Mouse (Mus musculus): ENCODE measurements at regions not wholly inside any gene's neighbourhood (a gene's known extent, or its start where the extent isn't known, plus 50 kb on each side); places are given as distances from the start of the nearest gene placed in this dataset.

GRCm38 (mm10) chr15:62513462-62513861 is 1331.5 kb downstream of the Gsdmc2 start:
- TF ChIP-seq CTCF (IDR thresholded peaks at IDR 0.05; ENCODE audit: control insufficient read depth, insufficient read depth, insufficient replicate concordance, low read depth, low read length) (no peak), POLR2A (IDR thresholded peaks at IDR 0.05; ENCODE audit: control insufficient read depth, low read depth, low read length) (no peak)
- no peaks in the 10 kb centered on the region for H3K27me3 ChIP-seq (ENCODE audit: control insufficient read depth, insufficient read depth, low read length)
- no peak overlapping the region for H3K4me3 ChIP-seq (ENCODE audit: control insufficient read depth, low read depth, low read length)
- H3K4me1 ChIP-seq (ENCODE audit: control insufficient read depth, insufficient read depth, low read length) = no peaks in the 10 kb centered on the region
- H3K36me3 ChIP-seq (ENCODE audit: control insufficient read depth, insufficient read depth, low read length) = no peaks in the 10 kb centered on the region
- H3K27ac ChIP-seq (ENCODE audit: control insufficient read depth, insufficient read depth, low read depth, low read length) = no peak overlapping the region

- H3K36me3 ChIP-seq (ENCODE audit: control insufficient read depth, insufficient read depth, low read length) = no peaks in the 10 kb centered on the region
- no peak overlapping the region for H3K4me3 ChIP-seq (ENCODE audit: control insufficient read depth, low read depth, low read length)
- no peaks in the 10 kb centered on the region for H3K4me1 ChIP-seq (ENCODE audit: control insufficient read depth, insufficient read depth, low read length)
- no peaks in the 10 kb centered on the region for H3K27me3 ChIP-seq (ENCODE audit: control insufficient read depth, insufficient read depth, low read length)
- TF ChIP-seq POLR2A (IDR thresholded peaks at IDR 0.05; ENCODE audit: control insufficient read depth, low read depth, low read length) = no peak
- no peak for TF ChIP-seq CTCF (IDR thresholded peaks at IDR 0.05; ENCODE audit: control insufficient read depth, insufficient read depth, insufficient replicate concordance, low read depth, low read length)
- H3K27ac ChIP-seq (ENCODE audit: control insufficient read depth, insufficient read depth, low read depth, low read length) = no peak overlapping the region
These were observed 1333.5 kb downstream of the Gsdmc2 start for GRCm38 (mm10) chr15:62511461-62511860.

DNA sequence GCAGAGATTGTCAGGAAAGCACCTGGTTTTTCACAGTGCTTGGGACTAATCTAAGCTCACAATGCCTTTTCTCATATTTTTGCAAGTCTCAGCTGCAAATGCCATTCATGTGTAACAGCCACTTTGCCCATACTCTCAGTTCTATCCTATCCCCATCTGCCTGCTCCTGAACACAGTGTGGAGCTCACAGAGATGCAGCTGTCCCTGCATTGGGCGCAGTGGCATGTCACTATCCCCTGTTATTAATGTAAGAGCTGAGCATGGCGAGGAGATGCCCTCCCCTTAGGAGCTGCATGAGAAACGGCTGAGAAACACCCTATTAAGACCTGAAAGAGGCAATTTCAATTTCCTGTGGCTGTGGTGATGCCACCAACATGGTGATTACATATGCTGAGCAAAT is 1341.1 kb downstream of the Gsdmc2 start:
- Histone ChIP-seq H3K27me3 (ENCODE audit: control insufficient read depth, insufficient read depth, low read length) (no peaks in the 10 kb centered on the region), H3K27ac (ENCODE audit: control insufficient read depth, insufficient read depth, low read depth, low read length) (no peak overlapping the region), H3K36me3 (ENCODE audit: control insufficient read depth, insufficient read depth, low read length) (no peaks in the 10 kb centered on the region), H3K4me3 (ENCODE audit: control insufficient read depth, low read depth, low read length) (no peak overlapping the region), H3K4me1 (ENCODE audit: control insufficient read depth, insufficient read depth, low read length) (no peaks in the 10 kb centered on the region)
- TF ChIP-seq POLR2A (IDR thresholded peaks at IDR 0.05; ENCODE audit: control insufficient read depth, low read depth, low read length) = no peak
- no peak for TF ChIP-seq CTCF (IDR thresholded peaks at IDR 0.05; ENCODE audit: control insufficient read depth, insufficient read depth, insufficient replicate concordance, low read depth, low read length)

DNA sequence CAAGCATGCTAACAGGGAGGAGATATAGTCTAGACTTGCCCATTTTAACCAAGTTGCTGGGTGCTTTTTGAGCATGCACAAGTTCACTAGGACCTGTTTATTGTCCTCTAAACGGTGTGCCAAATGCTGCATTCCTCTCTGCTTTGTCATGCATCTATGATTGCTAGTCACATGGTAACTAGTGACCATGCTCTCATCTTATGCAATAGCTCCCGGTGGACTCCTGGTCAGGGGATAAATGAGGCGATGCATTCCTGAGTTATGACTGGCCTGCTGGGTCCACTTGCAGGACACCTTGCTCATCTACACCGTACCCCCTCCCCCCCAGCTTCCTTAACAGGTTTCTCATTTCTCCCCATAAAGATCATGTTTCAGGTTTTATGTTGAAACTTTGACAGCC is 1344.0 kb downstream of the Gsdmc2 start:
- Histone ChIP-seq H3K4me3 (ENCODE audit: control insufficient read depth, low read depth, low read length) (no peak overlapping the region), H3K27ac (ENCODE audit: control insufficient read depth, insufficient read depth, low read depth, low read length) (no peak overlapping the region), H3K36me3 (ENCODE audit: control insufficient read depth, insufficient read depth, low read length) (no peaks in the 10 kb centered on the region), H3K4me1 (ENCODE audit: control insufficient read depth, insufficient read depth, low read length) (no peaks in the 10 kb centered on the region), H3K27me3 (ENCODE audit: control insufficient read depth, insufficient read depth, low read length) (no peaks in the 10 kb centered on the region)
- no peak for TF ChIP-seq POLR2A (IDR thresholded peaks at IDR 0.05; ENCODE audit: control insufficient read depth, low read depth, low read length)
- no peak for TF ChIP-seq CTCF (IDR thresholded peaks at IDR 0.05; ENCODE audit: control insufficient read depth, insufficient read depth, insufficient replicate concordance, low read depth, low read length)

DNA sequence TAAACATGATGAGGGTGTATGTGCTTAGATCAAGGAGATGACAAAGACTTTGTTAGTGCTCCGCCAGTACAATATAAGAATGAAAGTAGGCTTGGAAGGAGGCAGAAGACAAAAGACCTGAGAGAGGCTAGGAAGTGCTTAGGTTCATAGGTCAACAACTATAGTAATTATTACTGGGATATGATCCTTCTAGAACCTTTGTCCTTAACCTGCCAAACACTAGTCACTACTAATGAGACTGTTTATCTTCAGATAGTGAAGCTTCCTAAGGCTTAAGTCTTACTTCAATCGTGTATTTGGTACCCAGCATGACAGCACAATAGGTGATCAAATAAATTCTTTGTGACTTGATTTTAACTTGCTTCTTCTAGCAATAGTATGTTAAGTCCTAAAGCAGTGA is 1344.5 kb downstream of the Gsdmc2 start:
- Histone ChIP-seq H3K4me3 (ENCODE audit: control insufficient read depth, low read depth, low read length) (no peak overlapping the region), H3K4me1 (ENCODE audit: control insufficient read depth, insufficient read depth, low read length) (no peaks in the 10 kb centered on the region), H3K36me3 (ENCODE audit: control insufficient read depth, insufficient read depth, low read length) (no peaks in the 10 kb centered on the region), H3K27ac (ENCODE audit: control insufficient read depth, insufficient read depth, low read depth, low read length) (no peak overlapping the region), H3K27me3 (ENCODE audit: control insufficient read depth, insufficient read depth, low read length) (no peaks in the 10 kb centered on the region)
- TF ChIP-seq CTCF (IDR thresholded peaks at IDR 0.05; ENCODE audit: control insufficient read depth, insufficient read depth, insufficient replicate concordance, low read depth, low read length) (no peak), POLR2A (IDR thresholded peaks at IDR 0.05; ENCODE audit: control insufficient read depth, low read depth, low read length) (no peak)

GRCm38 (mm10) chr15:62496193-62496592 is 1348.8 kb downstream of the Gsdmc2 start:
- no peak for TF ChIP-seq CTCF (IDR thresholded peaks at IDR 0.05; ENCODE audit: control insufficient read depth, insufficient read depth, insufficient replicate concordance, low read depth, low read length)
- TF ChIP-seq POLR2A (IDR thresholded peaks at IDR 0.05; ENCODE audit: control insufficient read depth, low read depth, low read length) = no peak
- no peak overlapping the region for H3K4me3 ChIP-seq (ENCODE audit: control insufficient read depth, low read depth, low read length)
- no peaks in the 10 kb centered on the region for H3K27me3 ChIP-seq (ENCODE audit: control insufficient read depth, insufficient read depth, low read length)
- no peak overlapping the region for H3K27ac ChIP-seq (ENCODE audit: control insufficient read depth, insufficient read depth, low read depth, low read length)
- no peaks in the 10 kb centered on the region for H3K36me3 ChIP-seq (ENCODE audit: control insufficient read depth, insufficient read depth, low read length)
- no peaks in the 10 kb centered on the region for H3K4me1 ChIP-seq (ENCODE audit: control insufficient read depth, insufficient read depth, low read length)

GRCm38 (mm10) chr15:62492350-62492749 is 1352.6 kb downstream of the Gsdmc2 start:
- Histone ChIP-seq H3K4me3 (ENCODE audit: control insufficient read depth, low read depth, low read length) (no peak overlapping the region), H3K36me3 (ENCODE audit: control insufficient read depth, insufficient read depth, low read length) (no peaks in the 10 kb centered on the region), H3K27me3 (ENCODE audit: control insufficient read depth, insufficient read depth, low read length) (no peaks in the 10 kb centered on the region), H3K27ac (ENCODE audit: control insufficient read depth, insufficient read depth, low read depth, low read length) (no peak overlapping the region), H3K4me1 (ENCODE audit: control insufficient read depth, insufficient read depth, low read length) (no peaks in the 10 kb centered on the region)
- TF ChIP-seq CTCF (IDR thresholded peaks at IDR 0.05; ENCODE audit: control insufficient read depth, insufficient read depth, insufficient replicate concordance, low read depth, low read length) = no peak

- Histone ChIP-seq H3K27me3 (ENCODE audit: control insufficient read depth, insufficient read depth, low read length) (no peaks in the 10 kb centered on the region), H3K27ac (ENCODE audit: control insufficient read depth, insufficient read depth, low read depth, low read length) (no peak overlapping the region), H3K36me3 (ENCODE audit: control insufficient read depth, insufficient read depth, low read length) (no peaks in the 10 kb centered on the region), H3K4me3 (ENCODE audit: control insufficient read depth, low read depth, low read length) (no peak overlapping the region), H3K4me1 (ENCODE audit: control insufficient read depth, insufficient read depth, low read length) (no peaks in the 10 kb centered on the region)
- TF ChIP-seq POLR2A (IDR thresholded peaks at IDR 0.05; ENCODE audit: control insufficient read depth, low read depth, low read length) (no peak), CTCF (IDR thresholded peaks at IDR 0.05; ENCODE audit: control insufficient read depth, insufficient read depth, insufficient replicate concordance, low read depth, low read length) (no peak)
These were observed 1354.4 kb downstream of the Gsdmc2 start for GRCm38 (mm10) chr15:62490548-62490947.

All from testis, adult 2 months (tissue).